Mouse (Mus musculus) C3H10T1/2 (cell line): ENCODE measurements around the gene Npff. TPM values are rescaled to one million over a fixed set of nuclear protein-coding genes. Genes with fewer than 3 reads are reported as not detected.

ENCODE experiments used
- polyA plus RNA-seq, 2 experiments: library from polyadenylated mRNA; unstranded; fragments of >200 nt; fragmentation: generic; extraction: Trizol; gene quantifications; one replicate each; pipeline ENCODE4 v1.2.1; 2012; ENCODE audit warnings: missing spikeins in 2 of 2

Npff gene
- 1 to 10 TPM in 1 of 2 experiments, under 1 TPM in 1; 0.41 to 6.0 TPM for polyA plus RNA-seq

DNA sequence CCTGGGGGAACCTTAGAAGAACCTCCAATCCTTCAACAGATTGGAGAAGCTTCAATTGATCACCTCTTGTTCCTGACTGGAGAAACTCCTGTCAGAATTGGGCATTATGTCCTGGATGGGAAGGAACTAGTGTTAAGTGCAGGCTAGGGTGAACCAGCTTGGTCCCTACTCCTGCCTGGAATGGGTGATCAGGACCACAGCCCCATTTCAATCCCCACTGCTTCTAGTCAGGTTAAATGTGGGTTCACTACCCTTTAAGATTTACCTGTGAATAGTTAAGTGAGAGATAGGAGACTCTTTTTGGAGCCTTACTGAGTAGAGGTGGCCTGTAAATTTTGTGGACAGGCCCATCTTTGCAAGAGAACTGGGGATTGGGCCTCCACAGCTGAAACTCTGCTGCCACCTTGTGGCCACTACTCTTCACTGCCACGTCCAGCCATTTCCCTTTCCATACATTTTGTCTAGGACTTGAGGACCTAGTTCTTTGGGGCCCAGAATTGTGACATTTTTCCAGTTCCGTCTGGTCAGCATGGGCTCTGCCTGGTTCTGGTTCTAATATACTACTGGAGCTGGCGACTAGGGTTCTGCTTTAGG lies at the start of gene Npff:
Gene Npff, minus strand, starts transcription at position 51 of the 594 bp plus-strand sequence.

DNA sequence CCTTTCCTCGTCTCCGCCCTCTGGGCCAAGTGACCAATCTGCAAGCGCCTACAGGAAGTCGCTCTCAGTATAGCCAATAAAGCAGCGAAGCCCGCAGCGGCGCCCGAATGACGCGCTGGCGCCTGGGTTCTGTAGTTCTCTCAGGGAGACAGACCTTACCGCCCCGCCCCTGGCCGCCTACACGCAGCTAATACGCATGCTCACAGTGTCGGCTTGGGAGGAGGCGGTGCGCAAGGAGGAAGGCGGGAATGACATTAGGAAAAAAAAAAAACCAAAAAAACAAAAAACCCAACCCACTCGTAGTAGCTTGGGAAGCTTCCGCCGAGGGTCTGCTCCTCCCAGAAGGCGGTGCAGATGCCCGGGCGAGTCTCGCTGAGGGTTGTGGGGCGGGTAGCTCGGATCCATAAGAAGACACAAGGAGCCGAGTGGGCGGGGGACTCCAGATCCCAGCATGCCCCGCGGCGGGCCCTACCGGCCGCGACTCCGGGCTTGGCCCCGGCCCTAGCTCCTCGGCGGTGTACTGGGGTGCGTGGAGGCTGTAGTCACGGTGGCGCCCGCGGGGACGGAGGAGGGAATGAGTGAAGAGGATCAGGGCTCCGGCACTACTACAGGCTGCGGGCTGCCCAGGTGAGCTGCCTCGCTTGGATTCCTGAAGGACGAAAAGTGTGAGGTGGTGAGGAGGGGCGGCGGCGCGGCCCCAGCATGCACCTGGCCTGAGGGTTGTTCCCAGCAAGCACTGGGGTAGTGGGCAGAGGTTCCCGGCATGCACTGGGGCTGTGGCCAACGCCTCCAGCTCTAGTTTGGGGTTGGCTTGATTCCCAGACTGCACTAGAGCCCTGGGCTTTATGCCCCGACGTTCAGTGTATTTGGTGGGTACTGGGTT lies 6.5 kb downstream of the Npff start, which contains the start of gene Tarbp2:
Gene Tarbp2, plus strand, starts transcription at position 217 of the 883 bp plus-strand sequence.

DNA sequence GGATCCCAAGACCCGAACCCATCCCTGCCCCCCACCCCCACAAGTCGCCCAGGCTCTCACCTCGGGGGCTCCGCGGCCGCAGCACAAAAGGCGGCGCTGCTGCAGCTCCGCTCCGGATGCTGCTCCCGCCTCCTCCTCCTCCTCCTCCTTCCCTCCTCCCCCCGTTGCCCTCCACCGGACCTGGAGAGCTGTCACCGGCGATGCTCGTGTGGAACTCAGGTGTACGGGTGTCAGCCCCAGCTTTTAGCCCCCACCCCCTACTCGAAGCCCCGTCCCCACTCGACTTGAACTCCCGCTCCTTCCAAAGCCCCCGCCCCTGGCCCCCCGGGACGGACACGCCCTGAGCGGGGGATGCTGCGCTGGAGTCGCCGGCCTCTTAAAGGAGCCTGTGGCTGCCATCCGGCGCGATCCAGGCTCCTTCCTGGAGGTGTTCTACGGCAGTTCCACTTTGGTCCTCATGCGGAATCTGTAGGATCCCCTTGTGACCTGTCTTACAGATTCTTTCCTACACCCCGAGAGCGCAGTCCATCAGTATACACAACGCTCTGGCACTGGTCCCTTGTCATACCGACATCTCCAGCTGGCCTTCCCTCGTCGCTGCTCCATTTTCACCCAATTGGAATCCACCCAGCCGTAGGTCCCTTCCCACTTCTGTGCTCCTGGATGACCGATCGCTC lies 7.9 kb downstream of the Npff start, which contains the start of gene Map3k12:
Gene Map3k12, minus strand, starts transcription at position 337 of the 677 bp plus-strand sequence.

DNA sequence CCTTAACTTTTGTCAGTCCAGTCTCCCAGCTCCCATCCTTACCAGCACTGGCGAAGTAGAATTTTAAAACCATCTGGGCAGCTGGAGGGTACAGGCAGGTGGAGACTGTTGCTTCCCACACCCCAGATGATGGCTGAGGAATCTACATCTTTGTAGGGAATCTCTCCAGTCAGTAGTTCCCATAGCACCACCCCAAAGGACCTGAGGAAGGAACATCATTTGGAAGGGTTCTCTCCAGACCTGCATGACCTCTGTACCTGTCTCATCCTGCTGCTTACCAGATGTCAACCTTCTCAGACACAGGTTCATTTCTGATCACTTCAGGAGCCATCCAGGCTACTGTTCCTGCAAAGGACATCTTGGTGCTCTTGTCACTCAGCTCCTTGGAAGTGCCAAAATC lies 21.3 kb downstream of the Npff start, which contains the start of gene Gm10337:
Gene Gm10337, plus strand, starts transcription at position 276 of the 400 bp plus-strand sequence.

Other genes with a start within 250 kb of the Npff start
- 100 to 1,000 TPM in 1 of 2 experiments, 10 to 100 TPM in 1; 92.5 to 106 TPM for gene Mfsd5, start 245.5 kb downstream of the Npff start, polyA plus RNA-seq
- 10 to 100 TPM; 21.0 to 35.6 TPM for gene Espl1, start 228.7 kb downstream of the Npff start, polyA plus RNA-seq
- 100 to 1,000 TPM; 724 to 828 TPM for gene Pfdn5, start 198.8 kb downstream of the Npff start, polyA plus RNA-seq
- gene Myg1, start 193.2 kb downstream of the Npff start, polyA plus RNA-seq, result 100 to 1,000 TPM; 115 to 233 TPM
- gene Aaas, start 174.2 kb downstream of the Npff start, polyA plus RNA-seq, result 100 to 1,000 TPM in 1 of 2 experiments, 10 to 100 TPM in 1; 78.8 to 232 TPM
- under 1 TPM; 0.02 to 0.09 TPM for gene Sp7, start 157.8 kb downstream of the Npff start, polyA plus RNA-seq
- 10 to 100 TPM in 1 of 2 experiments, 1 to 10 TPM in 1; 1.2 to 10.6 TPM for gene Sp1, start 118.8 kb downstream of the Npff start, polyA plus RNA-seq
- gene Amhr2, start 79.6 kb downstream of the Npff start, polyA plus RNA-seq, result under 1 TPM; 0.02 to 0.65 TPM
- 100 to 1,000 TPM; 159 to 189 TPM for gene Prr13, start 65.9 kb downstream of the Npff start, polyA plus RNA-seq
- gene Pcbp2, start 54.4 kb downstream of the Npff start, polyA plus RNA-seq, result 1,000 to 10,000 TPM in 1 of 2 experiments, 100 to 1,000 TPM in 1; 559 to 1,162 TPM
- not detected for gene Gm10337, start 21.2 kb downstream of the Npff start, polyA plus RNA-seq
- 10 to 100 TPM in 1 of 2 experiments, 1 to 10 TPM in 1; 4.4 to 17.8 TPM for gene Map3k12, start 7.9 kb downstream of the Npff start, polyA plus RNA-seq
- gene Tarbp2, start 6.8 kb downstream of the Npff start, polyA plus RNA-seq, result 100 to 1,000 TPM in 1 of 2 experiments, 10 to 100 TPM in 1; 49.0 to 127 TPM
- under 1 TPM; 0.12 to 0.27 TPM for gene Gm28047, start 100.1 kb upstream of the Npff start, polyA plus RNA-seq
- gene Atf7, start 100.5 kb upstream of the Npff start, polyA plus RNA-seq, result 100 to 1,000 TPM in 1 of 2 experiments, 10 to 100 TPM in 1; 12.7 to 105 TPM
- gene Atp5g2, start 147.4 kb upstream of the Npff start, polyA plus RNA-seq, result 1,000 to 10,000 TPM; 1,163 to 1,165 TPM
- 100 to 1,000 TPM in 1 of 2 experiments, 1 to 10 TPM in 1; 8.6 to 105 TPM for gene Calcoco1, start 197.2 kb upstream of the Npff start, polyA plus RNA-seq